Mouse (Mus musculus) lung, adult 2 months (tissue): Measurements from ENCODE around the gene Mpzl2.

ENCODE experiments used
- CTCF ChIP-seq: fragments of 200-500 bp; IDR thresholded peaks from 2 replicates; pipeline ENCODE4 v1.5.1; 2011; ENCODE audit warnings: mild to moderate bottlenecking, low read length, control low read depth; ENCODE audit not compliant: insufficient read depth
- POLR2A ChIP-seq: fragments of 200-500 bp; IDR thresholded peaks from 2 replicates; pipeline ENCODE4 v1.6.1; 2011; ENCODE audit warnings: low read depth, mild to moderate bottlenecking, control low read depth, low read length, borderline replicate concordance; ENCODE audit errors: extremely low read depth

DNA sequence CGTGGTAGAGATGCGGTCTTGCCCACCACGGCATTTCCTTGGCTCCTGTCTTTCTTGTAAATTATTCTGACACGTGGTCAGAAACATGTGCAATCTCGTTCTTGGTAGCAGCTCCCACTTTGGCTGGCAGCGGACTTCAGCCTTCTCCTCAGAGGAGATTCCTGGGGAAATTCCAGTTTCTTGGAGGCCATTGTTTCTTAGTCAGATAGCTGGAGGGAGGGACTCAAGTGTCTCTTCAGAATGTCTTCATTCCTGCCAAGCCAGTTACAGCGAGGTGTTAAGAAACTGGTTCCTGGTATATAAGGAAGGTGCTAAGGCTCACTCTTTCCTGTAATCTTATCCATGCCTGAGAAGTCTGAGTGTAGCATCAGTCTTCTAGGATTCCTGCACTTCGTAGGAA is 12.2 kb upstream of the Mpzl2 start:
- no peak for TF ChIP-seq CTCF
- no peak for TF ChIP-seq POLR2A
